8 mouse cellular contexts compared by ENCODE assay signal in genomic region chr14:76420726-76421125, GRCm38 (mm10). TPM values are rescaled to one million over a fixed set of nuclear protein-coding genes. Genes with fewer than 3 reads are reported as not detected.
A peak's percentile ranks its signal among the peaks of the same experiment; 100 is the strongest.
DNase-seq lines count a peak whose midpoint lies in the region; ATAC-seq and TF ChIP-seq lines count a peak whose summit lies in the region.

No protein-coding gene starts in this region.

- TF ChIP-seq CTCF in gastrocnemius, adult 2 months (IDR thresholded peaks at IDR 0.05), result no peak
- no peak for TF ChIP-seq CTCF in cortical plate, adult 2 months (IDR thresholded peaks at IDR 0.05; ENCODE audit: extremely low read depth, insufficient read depth, low read length)

- 0 out of 2 replicates have a peak overlapping the region, but pooled peaks have one; percentile 34 for H3K9ac ChIP-seq in midbrain, embryonic 11.5 days (ENCODE audit: low read length)

- H3K27ac ChIP-seq in gastrocnemius, adult 2 months, result peak overlapping the region; percentile 48
- no peak overlapping the region for H3K27ac ChIP-seq in cortical plate, adult 2 months (ENCODE audit: insufficient read depth, low read length)
- no peak overlapping the region for H3K27ac ChIP-seq in midbrain, embryonic 11.5 days (ENCODE audit: low read depth, low read length)

- H3K4me1 ChIP-seq in cortical plate, adult 2 months (ENCODE audit: control insufficient read depth, insufficient read depth, low read length), result peaks cover 17% of the 10 kb centered on the region
- H3K4me1 ChIP-seq in midbrain, embryonic 11.5 days (ENCODE audit: control insufficient read depth, insufficient read depth, low read length), result peaks cover 46% of the 10 kb centered on the region

- WGBS in midbrain, embryonic 11.5 days, result 30% methylated on average over 7 of the region's 7 CpGs

- no peak for ATAC-seq in midbrain, embryonic 11.5 days (ENCODE audit: low FRiP score)

- no peak for TF ChIP-seq POLR2A in cortical plate, adult 2 months (IDR thresholded peaks at IDR 0.05; ENCODE audit: extremely low read depth, insufficient read depth, low read length)

- H3K4me3 ChIP-seq in gastrocnemius, adult 2 months, result peak overlapping the region; percentile 14
- H3K4me3 ChIP-seq in cortical plate, adult 2 months (ENCODE audit: insufficient read depth, low read length), result peak overlapping the region; percentile 6; the same call in 1 of the 2 replicates
- peak overlapping the region; percentile 26 for H3K4me3 ChIP-seq in midbrain, embryonic 11.5 days (ENCODE audit: low read depth, low read length)

- no peaks in the 10 kb centered on the region for H3K27me3 ChIP-seq in midbrain, embryonic 11.5 days (ENCODE audit: control insufficient read depth, insufficient read depth, low read length)

- intact Hi-C loops in gastrocnemius, adult 2 months (cut with DNase I), result no loop called here
- intact Hi-C loops in heart, postnatal 10 days (cut with DNase I), result no loop called here

- H3K9me3 ChIP-seq in midbrain, embryonic 11.5 days (ENCODE audit: control insufficient read depth, low read length), result no peaks in the 10 kb centered on the region

- peak overlapping the region; percentile 47 for H3K4me2 ChIP-seq in midbrain, embryonic 11.5 days

- peaks cover 29% of the 10 kb centered on the region for H3K36me3 ChIP-seq in midbrain, embryonic 11.5 days (ENCODE audit: control insufficient read depth, insufficient read depth, low read length)

- DNase-seq in gastrocnemius, adult 2 months, result peak; percentile 31
- no peak for DNase-seq in gastrocnemius, postnatal 4 days (ENCODE audit: low spot score in 2 of 2)
- peak; percentile 17 to 18 for DNase-seq in heart, postnatal 10 days
- no peak for DNase-seq in midbrain, embryonic 11.5 days (ENCODE audit: low spot score, missing footprints)
- no peak for DNase-seq in frontal cortex, postnatal 14 days (ENCODE audit: low spot score in 2 of 2)
- no peak for DNase-seq in urinary bladder, adult 2 months (ENCODE audit: low spot score)
- no peak for DNase-seq in cerebellum, postnatal 25 days

RNA-seq across cellular contexts. Expression of gene Tsc22d1, which starts 6.0 kb away (rescaled TPM):
- total RNA-seq in gastrocnemius, adult 2 months (2021), result 100 to 1,000 TPM; 131 to 151 TPM
- 100 to 1,000 TPM; 244 to 259 TPM for total RNA-seq in gastrocnemius, postnatal 4 days (2021)
- polyA plus RNA-seq in cortical plate, adult 2 months (2012; rRNA removed), result 463 and 478 TPM in 2 replicates
- 100 to 1,000 TPM; 366 to 428 TPM for total RNA-seq in heart, postnatal 10 days (2021)
- 494 and 495 TPM in 2 replicates for polyA plus RNA-seq in midbrain, embryonic 11.5 days (2014; fragmentation: Nextera tagmentation; extraction: Ambion mirVana)
- polyA plus RNA-seq in urinary bladder, adult 2 months (2012; rRNA removed), result 266 and 302 TPM in 2 replicates

Comparison
In these comparisons a context has a peak if more than half of its experiments do, and no peak if none do; other contexts are left out.
1. DNase-seq: peak in gastrocnemius, adult 2 months (single experiment) and heart, postnatal 10 days (2 of 2); none in gastrocnemius, postnatal 4 days (0 of 2), midbrain, embryonic 11.5 days (single experiment), frontal cortex, postnatal 14 days (0 of 2), urinary bladder, adult 2 months (single experiment) and cerebellum, postnatal 25 days (0 of 2).
2. Peak in every context shown above with its lines, with median percentiles within 50 percentile points of each other: H3K4me3 ChIP-seq.